Mouse (Mus musculus) liver, embryonic 12.5 days (tissue): ENCODE results near the gene Cubn. TPM values are rescaled to one million over a fixed set of nuclear protein-coding genes. Genes with fewer than 3 reads are reported as not detected.

Experiments used
- ATAC-seq: fragments of 200-750 bp; cut with Nextera tagmentation; 2 replicates; pipeline ENCODE4 v1.8.0; 2017; ENCODE audit warnings: moderate number of reproducible peaks, mild to moderate bottlenecking, moderate library complexity
- H3K27ac ChIP-seq: fragments of 300-500 bp; sonication (generic); 2 replicates; pipeline ENCODE4 v1.5.1; 2016; ENCODE audit warnings: mild to moderate bottlenecking
- H3K27me3 ChIP-seq: fragments of 300-500 bp; sonication (generic); replicated peaks from 2 replicates; pipeline ENCODE4 v1.6.1; 2016; ENCODE audit warnings: mild to moderate bottlenecking, moderate library complexity
- H3K36me3 ChIP-seq: fragments of 300-500 bp; sonication (generic); 2 replicates; pipeline ENCODE4 v1.6.1; 2016; ENCODE audit warnings: mild to moderate bottlenecking, moderate library complexity
- H3K4me1 ChIP-seq: fragments of 300-500 bp; sonication (generic); 2 replicates; pipeline ENCODE4 v1.6.1; 2016
- H3K4me2 ChIP-seq: fragments of 300-500 bp; sonication (generic); 2 replicates; pipeline ENCODE4 v1.6.1; 2016; ENCODE audit warnings: mild to moderate bottlenecking, moderate library complexity
- H3K4me3 ChIP-seq: fragments of 300-500 bp; sonication (generic); 2 replicates; pipeline ENCODE4 v1.5.1; 2016; ENCODE audit warnings: mild to moderate bottlenecking, moderate library complexity
- H3K9ac ChIP-seq: fragments of 300-500 bp; sonication (generic); 2 replicates; pipeline ENCODE4 v1.6.1; 2016; ENCODE audit warnings: mild to moderate bottlenecking, moderate library complexity
- H3K9me3 ChIP-seq: fragments of 300-500 bp; sonication (generic); replicated peaks from 2 replicates; pipeline ENCODE4 v1.6.1; 2016; ENCODE audit warnings: mild to moderate bottlenecking, moderate library complexity
- whole genome bisulfite sequencing: fragments of 180-500 bp; shearing (Covaris S2); methylation state at CpG from one replicate; pipeline ENCODE4 v1.1.7; 2016; ENCODE audit not compliant: insufficient replicate concordance; 5-methylcytosine and 5-hydroxymethylcytosine counted together
- polyA plus RNA-seq: library from polyadenylated mRNA; unstranded; fragments of >200 nt; fragmentation: Nextera tagmentation; extraction: Ambion mirVana; gene quantifications from 2 replicates; pipeline ENCODE4 v1.2.1, GENCODE M21; 2016

Gene Cubn
- polyA plus RNA-seq, 1 experiment from 2014 or later, result 0.07 TPM

DNA sequence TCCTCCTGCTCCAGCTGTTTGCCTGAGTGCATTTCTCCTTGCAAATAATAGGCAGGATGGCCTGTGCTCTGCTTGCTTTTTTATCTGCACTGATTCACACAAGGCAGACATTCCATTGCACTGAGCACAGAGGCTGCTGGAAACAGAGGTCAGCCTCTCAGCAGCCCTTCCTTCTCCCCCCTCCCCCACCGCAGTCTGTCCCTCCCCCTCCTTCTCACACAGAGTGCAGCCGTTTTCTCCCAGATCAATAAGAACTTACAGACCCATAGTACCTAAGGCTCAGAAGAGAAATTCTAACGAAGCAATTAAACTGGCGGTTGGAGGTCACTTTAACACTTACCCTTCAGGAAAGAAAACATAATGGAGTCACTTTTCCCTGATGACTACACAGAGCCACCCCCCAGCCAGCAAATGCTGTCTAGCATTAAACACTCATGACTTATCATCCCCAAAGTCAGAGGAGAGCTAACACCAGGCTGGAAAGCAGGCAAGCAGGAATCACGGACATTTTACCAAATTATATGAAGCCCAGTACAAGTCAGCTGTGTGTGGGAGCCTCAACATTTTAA lies 119.3 kb downstream of the Cubn start:
- ATAC-seq, result peak; percentile 80
- Histone ChIP-seq H3K9me3 (no peaks in the 10 kb centered on the region), H3K36me3 (no peaks in the 10 kb centered on the region), H3K27ac (peak overlapping the region; percentile 63), H3K4me1 (peaks cover 23% of the 10 kb centered on the region), H3K9ac (no peak overlapping the region), H3K27me3 (no peaks in the 10 kb centered on the region), H3K4me2 (peak overlapping the region; percentile 19), H3K4me3 (no peak overlapping the region)
- WGBS, result 15% methylated on average over 5 of the region's 5 CpGs

DNA sequence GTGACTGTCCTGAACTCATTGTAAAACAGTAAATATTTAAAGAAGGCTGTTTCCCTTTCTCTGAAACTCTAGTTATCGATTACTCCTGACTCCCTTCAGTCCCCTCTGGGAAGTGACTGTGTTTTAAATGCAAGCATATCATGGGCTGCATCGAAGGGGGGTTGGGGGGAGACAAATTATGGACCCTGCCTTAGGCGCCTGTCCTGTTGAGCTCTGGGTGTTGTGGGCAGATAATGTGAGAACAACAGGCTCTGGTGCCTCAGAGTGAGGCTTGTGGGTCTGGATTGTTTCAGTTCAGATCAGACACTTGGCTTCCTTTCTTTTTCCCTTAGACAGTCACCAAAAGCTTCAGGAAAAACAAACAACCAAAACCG lies 119.8 kb downstream of the Cubn start:
- H3K9me3 ChIP-seq, result no peaks in the 10 kb centered on the region
- H3K9ac ChIP-seq, result no peak overlapping the region
- WGBS, result 14% methylated on average over 3 of the region's 4 CpGs
- peak overlapping the region; percentile 63 for H3K27ac ChIP-seq
- no peaks in the 10 kb centered on the region for H3K36me3 ChIP-seq
- ATAC-seq, result peak; percentile 65
- H3K4me2 ChIP-seq, result peak overlapping the region; percentile 19
- H3K27me3 ChIP-seq, result no peaks in the 10 kb centered on the region
- peaks cover 23% of the 10 kb centered on the region for H3K4me1 ChIP-seq
- H3K4me3 ChIP-seq, result no peak overlapping the region

DNA sequence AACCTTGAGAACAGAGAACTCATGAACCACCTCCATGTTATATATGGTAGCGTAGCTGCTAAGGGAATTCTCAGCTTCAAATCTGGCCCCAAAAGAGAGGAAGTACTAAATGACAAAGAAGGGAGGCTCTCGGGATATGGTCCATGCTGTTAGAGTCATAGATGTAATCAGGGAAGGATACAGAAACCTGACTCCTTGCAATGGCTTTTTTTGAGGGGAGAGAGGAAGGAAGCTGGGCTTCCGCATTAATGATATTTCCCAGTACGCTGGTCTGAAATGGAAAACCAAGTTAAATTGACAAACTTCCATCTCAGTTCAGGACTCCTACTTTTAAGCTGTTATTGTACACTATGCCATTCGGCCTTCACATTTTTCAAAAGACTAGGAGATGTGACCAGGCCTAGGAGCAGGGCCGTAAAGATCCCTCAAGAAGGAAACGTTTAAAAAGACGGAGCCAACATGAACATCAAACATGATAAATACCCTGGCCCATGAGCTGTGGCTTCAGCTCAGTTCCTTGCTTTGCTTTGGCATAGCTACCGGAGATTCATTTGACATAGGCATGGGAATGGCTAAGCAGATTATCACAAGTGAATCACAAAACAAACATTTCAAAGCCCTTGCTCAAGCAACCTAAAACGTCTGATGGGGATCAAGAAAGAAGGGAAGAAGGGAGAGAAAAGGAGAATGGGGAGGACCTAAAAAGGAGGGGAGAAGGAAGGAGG lies 120.4 kb downstream of the Cubn start:
- H3K36me3 ChIP-seq, result no peaks in the 10 kb centered on the region
- H3K9ac ChIP-seq, result no peak overlapping the region
- H3K27ac ChIP-seq, result peak overlapping the region; percentile 63
- peak overlapping the region; percentile 19; the same call in 1 of the 2 replicates for H3K4me2 ChIP-seq
- no peak overlapping the region for H3K4me3 ChIP-seq
- no peaks in the 10 kb centered on the region for H3K9me3 ChIP-seq
- no peaks in the 10 kb centered on the region for H3K27me3 ChIP-seq
- no peak for ATAC-seq
- H3K4me1 ChIP-seq, result peaks cover 23% of the 10 kb centered on the region
- WGBS, result 46% methylated on average over 10 of the region's 10 CpGs

DNA sequence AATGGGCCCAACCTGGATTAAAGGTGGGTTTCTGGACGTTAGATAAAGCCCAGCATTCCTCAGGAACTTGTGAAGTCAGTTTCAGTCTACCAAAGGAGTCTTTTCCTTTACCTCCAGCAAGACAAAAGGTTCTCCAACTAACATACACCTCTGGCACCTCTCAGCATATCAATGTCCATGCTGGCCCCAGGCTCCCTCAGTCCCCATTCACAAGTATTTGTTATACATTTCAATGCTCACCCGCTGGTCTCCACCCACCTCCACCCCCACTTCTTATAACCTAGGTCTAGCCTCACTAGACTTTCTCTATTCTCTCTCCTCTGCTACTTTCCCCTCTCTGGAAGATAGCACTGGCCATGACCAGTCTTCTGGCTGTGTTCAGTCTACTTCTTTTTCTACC lies 121.1 kb downstream of the Cubn start:
- 48% methylated on average over 2 of the region's 2 CpGs for WGBS
- no peak overlapping the region for H3K27ac ChIP-seq
- no peaks in the 10 kb centered on the region for H3K36me3 ChIP-seq
- no peaks in the 10 kb centered on the region for H3K27me3 ChIP-seq
- no peak overlapping the region for H3K4me3 ChIP-seq
- no peak overlapping the region for H3K9ac ChIP-seq
- no peak overlapping the region for H3K4me2 ChIP-seq
- H3K4me1 ChIP-seq, result peaks cover 23% of the 10 kb centered on the region
- ATAC-seq, result no peak
- H3K9me3 ChIP-seq, result no peaks in the 10 kb centered on the region

DNA sequence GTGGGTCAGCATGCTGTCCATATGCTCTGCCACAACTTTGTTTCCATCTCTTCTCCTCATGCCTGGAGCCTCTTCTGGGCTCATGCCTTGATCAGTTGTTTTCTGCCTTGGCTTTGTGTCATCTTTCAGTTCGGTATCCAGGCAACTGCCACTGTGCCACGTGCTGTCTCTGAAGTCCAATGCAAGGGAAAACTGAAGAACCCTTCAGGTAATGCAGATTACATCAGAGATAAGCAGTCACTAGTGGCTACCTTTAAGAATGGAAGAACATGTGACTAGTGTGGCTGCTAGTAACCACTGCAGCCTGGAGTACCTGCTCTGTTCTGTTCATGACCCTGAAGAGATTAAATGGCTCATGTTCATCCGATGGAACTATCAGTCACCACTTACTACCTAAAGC lies 123.1 kb downstream of the Cubn start:
- Histone ChIP-seq H3K9ac (no peak overlapping the region), H3K36me3 (no peaks in the 10 kb centered on the region), H3K9me3 (no peaks in the 10 kb centered on the region), H3K4me1 (peaks cover 23% of the 10 kb centered on the region), H3K4me3 (no peak overlapping the region), H3K27ac (no peak overlapping the region), H3K4me2 (no peak overlapping the region), H3K27me3 (no peaks in the 10 kb centered on the region)
- ATAC-seq, result no peak
- 65% methylated on average over 3 of the region's 3 CpGs for WGBS

DNA sequence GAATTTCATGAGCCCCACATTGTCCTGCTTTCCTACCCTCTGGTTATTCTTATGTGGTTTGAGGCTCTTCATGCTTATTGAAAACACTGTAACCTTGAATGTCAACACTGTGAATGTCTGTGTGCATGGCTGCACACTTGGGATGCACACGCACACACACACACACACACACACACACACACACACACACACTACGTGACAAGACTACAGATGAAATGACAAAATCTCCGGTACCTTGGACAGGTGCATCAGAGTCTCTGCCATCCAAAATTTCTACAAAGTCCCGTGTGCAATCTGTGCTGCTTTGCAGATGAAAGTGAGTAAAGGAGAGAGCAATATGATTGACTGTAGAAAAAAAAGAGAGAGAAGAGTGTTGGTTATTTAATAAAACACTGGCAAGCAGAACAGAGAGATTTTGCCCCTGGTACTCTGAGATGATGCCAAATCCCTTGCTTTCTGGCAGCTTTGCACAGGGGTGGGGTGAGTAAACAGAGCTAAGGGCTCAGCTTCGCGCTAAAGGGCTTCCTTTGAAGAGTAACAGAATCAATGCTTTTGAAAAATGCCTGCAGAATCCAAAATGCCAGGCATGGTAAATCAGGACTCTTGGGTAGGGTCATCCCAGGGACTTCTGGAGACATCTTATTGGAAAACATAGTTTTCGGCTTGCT lies 133.6 kb downstream of the Cubn start:
- no peaks in the 10 kb centered on the region for H3K36me3 ChIP-seq
- 68% methylated on average over 7 of the region's 7 CpGs for WGBS
- ATAC-seq, result no peak
- H3K27ac ChIP-seq, result no peak overlapping the region
- H3K4me2 ChIP-seq, result no peak overlapping the region
- H3K27me3 ChIP-seq, result no peaks in the 10 kb centered on the region
- H3K9ac ChIP-seq, result no peak overlapping the region
- H3K4me3 ChIP-seq, result no peak overlapping the region
- peaks cover 14% of the 10 kb centered on the region for H3K4me1 ChIP-seq
- H3K9me3 ChIP-seq, result no peaks in the 10 kb centered on the region

DNA sequence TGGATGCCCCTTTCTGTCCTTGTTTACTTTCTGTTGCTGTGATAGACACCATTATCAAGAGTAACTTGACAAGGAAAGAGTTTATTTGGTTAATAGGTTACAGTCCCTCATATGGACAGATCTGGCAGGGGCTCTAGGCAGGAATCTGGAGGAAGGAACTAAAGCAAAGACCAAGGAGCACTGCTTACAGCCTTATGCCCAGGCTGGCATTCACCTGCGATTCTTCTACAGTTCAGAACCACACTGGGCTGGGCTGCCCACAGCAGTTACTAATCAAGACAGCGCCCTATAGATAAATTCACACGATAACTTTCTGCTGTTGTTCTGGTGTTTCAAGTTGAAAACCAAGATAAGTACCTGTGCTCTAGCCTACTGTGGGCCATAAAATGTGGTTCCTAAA lies 138.8 kb downstream of the Cubn start:
- Histone ChIP-seq H3K27ac (no peak overlapping the region), H3K4me3 (no peak overlapping the region), H3K36me3 (no peaks in the 10 kb centered on the region), H3K4me1 (0 out of 2 replicates have a peak, but pooled peaks cover under 1% of the 10 kb centered on the region), H3K9ac (no peak overlapping the region), H3K9me3 (no peaks in the 10 kb centered on the region), H3K4me2 (no peak overlapping the region), H3K27me3 (no peaks in the 10 kb centered on the region)
- ATAC-seq, result no peak
- 68% methylated on average over 3 of the region's 3 CpGs for WGBS

DNA sequence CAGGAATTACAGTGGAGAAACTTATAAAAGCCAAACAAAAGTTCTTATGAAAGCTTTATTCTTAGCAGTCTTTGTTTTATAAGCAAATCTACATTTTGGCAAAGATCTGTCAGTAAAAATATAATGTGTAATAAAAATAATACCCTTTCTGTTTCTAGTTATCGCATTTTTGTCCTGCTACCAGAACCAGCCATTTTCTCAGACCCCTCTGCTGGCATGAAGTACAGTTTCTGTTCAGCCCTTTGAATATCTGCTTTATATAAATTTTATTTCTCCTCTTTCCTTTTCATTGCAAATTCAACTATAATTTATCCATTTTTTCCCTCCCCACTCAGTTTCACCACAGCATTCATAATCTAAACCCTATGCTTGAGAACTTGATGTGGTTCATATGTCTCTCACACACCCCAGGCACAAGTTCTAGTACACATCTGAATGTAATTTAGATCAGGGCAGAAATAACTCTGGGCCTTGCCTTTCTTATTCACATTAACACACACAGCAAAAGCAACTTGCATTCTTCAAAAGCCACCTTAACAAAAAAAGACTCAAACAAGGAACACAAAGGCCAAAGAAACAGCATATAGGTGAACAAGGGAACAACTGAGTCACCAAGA lies 139.4 kb downstream of the Cubn start:
- WGBS, result 84% methylated on average over 1 of the region's 1 CpGs
- no peaks in the 10 kb centered on the region for H3K36me3 ChIP-seq
- no peak overlapping the region for H3K27ac ChIP-seq
- no peaks in the 10 kb centered on the region for H3K9me3 ChIP-seq
- H3K27me3 ChIP-seq, result no peaks in the 10 kb centered on the region
- no peak overlapping the region for H3K9ac ChIP-seq
- ATAC-seq, result no peak
- H3K4me1 ChIP-seq, result no peaks in the 10 kb centered on the region
- no peak overlapping the region for H3K4me2 ChIP-seq
- no peak overlapping the region for H3K4me3 ChIP-seq

DNA sequence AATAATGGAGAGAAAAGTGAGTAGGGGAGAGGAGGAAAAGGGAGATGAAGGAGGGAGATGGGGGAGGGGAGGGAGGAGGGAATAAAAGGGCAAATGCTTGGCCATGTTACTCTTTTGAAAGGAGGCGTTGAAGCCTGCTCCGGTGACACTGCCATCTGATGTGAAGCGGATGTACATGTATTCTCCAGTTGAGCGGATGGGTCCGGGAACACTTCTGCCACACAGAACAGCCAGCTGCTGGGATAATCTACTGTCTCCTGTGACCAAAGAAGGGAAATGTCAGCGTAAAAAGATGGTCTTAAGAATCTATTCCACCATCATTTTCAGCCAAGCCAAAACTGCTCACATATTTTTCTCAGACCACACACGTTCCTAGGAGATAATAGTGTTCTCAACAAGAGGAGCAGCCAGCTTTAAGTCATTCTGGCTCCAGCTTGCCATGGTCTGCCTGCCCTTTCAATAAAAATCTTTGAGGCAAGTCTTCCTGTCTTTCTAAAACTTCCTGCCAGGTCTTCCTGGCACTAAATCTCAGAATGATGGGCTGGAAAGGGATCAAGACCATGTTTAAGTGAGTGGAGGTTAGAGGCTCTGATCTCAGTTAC lies 149.2 kb downstream of the Cubn start:
- H3K4me3 ChIP-seq, result no peak overlapping the region
- H3K9ac ChIP-seq, result no peak overlapping the region
- no peak overlapping the region for H3K4me2 ChIP-seq
- H3K27ac ChIP-seq, result no peak overlapping the region
- H3K9me3 ChIP-seq, result no peaks in the 10 kb centered on the region
- H3K36me3 ChIP-seq, result no peaks in the 10 kb centered on the region
- WGBS, result 56% methylated on average over 7 of the region's 7 CpGs
- H3K4me1 ChIP-seq, result no peaks in the 10 kb centered on the region
- no peak for ATAC-seq
- no peaks in the 10 kb centered on the region for H3K27me3 ChIP-seq

DNA sequence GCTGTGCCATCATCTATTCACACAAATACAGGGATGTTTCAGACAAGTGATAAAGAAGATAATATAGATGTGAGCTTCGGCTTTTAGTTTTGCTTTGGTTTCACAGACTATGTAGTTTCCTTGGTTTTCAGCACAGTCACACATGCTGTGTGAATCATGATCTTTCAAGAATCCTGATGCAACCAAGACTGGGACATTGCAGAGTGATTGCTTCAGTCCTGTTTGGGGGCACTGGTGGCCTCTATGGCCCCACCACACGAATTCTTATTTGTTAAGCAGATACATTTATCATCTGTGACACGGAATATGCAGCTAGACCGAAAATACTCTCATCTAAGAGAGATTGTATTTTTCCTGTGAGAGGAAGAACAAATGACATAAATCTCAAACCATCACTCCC lies 156.2 kb downstream of the Cubn start:
- 62% methylated on average over 4 of the region's 4 CpGs for WGBS
- Histone ChIP-seq H3K4me3 (no peak overlapping the region), H3K36me3 (no peaks in the 10 kb centered on the region), H3K27ac (no peak overlapping the region), H3K4me1 (no peaks in the 10 kb centered on the region), H3K9ac (no peak overlapping the region), H3K4me2 (no peak overlapping the region), H3K9me3 (no peaks in the 10 kb centered on the region), H3K27me3 (no peaks in the 10 kb centered on the region)
- ATAC-seq, result no peak

DNA sequence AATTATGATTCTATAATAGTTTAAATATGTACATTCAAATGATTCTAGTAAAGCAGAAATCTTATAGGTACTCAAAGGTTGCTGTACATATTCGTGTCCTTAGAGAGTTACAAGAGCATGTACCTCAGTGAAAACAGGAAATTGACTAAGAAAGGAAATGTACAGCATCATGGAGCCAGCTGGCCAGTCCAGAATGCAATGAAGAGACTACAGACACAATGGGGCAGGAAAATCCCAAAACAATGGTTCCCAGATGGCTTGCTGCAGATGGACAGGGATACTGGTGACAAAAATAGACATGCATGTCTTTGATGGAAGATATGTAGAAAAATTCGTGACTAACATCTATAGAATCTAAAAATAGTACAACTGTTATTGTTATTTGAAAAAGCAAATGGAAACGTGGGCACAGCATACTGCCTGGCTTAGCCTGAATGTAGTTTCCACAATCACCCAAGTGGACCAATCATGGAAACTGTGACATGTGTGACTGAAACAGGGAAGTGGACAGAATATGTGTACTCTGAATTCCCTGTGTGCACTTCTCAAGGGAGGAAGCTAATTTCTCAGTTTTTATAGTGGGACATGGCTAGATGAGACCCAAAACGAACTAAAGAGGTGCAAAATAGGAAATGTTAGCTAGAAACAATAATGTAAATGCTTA lies 161.7 kb downstream of the Cubn start:
- no peak overlapping the region for H3K4me2 ChIP-seq

More for the DNA sequence above, 161.7 kb downstream of the Cubn start:
- no peaks in the 10 kb centered on the region for H3K27me3 ChIP-seq
- no peaks in the 10 kb centered on the region for H3K36me3 ChIP-seq
- H3K27ac ChIP-seq, result no peak overlapping the region
- no peak for ATAC-seq
- no peaks in the 10 kb centered on the region for H3K4me1 ChIP-seq
- no peaks in the 10 kb centered on the region for H3K9me3 ChIP-seq
- H3K4me3 ChIP-seq, result no peak overlapping the region
- H3K9ac ChIP-seq, result no peak overlapping the region
- WGBS, result 30% methylated on average over 4 of the region's 4 CpGs
